Mouse (Mus musculus): ENCODE measurements at regions not wholly inside any gene's neighbourhood (a gene's known extent, or its start where the extent isn't known, plus 50 kb on each side); places are given as distances from the start of the nearest gene placed in this dataset.

- Histone ChIP-seq H3K36me3 (ENCODE audit: insufficient read depth, low read length) (no peaks in the 10 kb centered on the region), H3K9me3 (ENCODE audit: low read length) (peaks cover 13% of the 10 kb centered on the region), H3K4me3 (replicated peaks; ENCODE audit: low read length) (no peak overlapping the region), H3K27me3 (ENCODE audit: insufficient read depth, low read length) (no peaks in the 10 kb centered on the region), H3K4me1 (replicated peaks; ENCODE audit: low read depth, low read length) (no peaks in the 10 kb centered on the region; the same call in 1 of the 2 replicates)
- TF ChIP-seq NANOG (IDR thresholded peaks at IDR 0.05; ENCODE audit: borderline replicate concordance, low read length): no peak
- no peak for TF ChIP-seq CTCF (conservative IDR thresholded peaks at IDR 0.05; ENCODE audit: low read length)
- no peak for TF ChIP-seq POU5F1 (IDR thresholded peaks at IDR 0.05; ENCODE audit: borderline replicate concordance, low read length)
Measured at GRCm38 (mm10) chr3:19747361-19747760, 118.9 kb upstream of the 1700064H15Rik start.

DNA sequence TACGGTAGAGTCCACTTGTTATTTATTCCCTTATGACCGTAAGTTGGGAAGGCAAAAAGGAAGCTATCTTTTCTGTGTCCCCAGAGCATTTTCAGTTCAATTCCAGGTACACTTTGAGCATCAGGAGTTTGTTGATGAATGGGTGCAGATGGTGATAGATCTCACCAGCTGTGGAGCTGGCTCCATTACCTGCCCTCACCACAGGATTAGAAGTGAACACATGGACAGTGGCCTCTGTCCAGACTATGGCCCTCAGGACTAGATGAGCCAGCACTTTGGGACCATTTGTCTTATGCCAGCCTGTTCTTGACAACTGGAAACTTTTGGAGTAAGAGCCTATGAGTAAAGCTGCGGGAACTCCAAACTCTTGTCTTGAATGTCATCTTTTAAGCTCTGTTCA, 123.5 kb upstream of the 1700064H15Rik start:
- Histone ChIP-seq H3K9me3 (ENCODE audit: low read length) (no peaks in the 10 kb centered on the region), H3K27me3 (ENCODE audit: insufficient read depth, low read length) (no peaks in the 10 kb centered on the region), H3K4me1 (replicated peaks; ENCODE audit: low read depth, low read length) (no peaks in the 10 kb centered on the region), H3K4me3 (replicated peaks; ENCODE audit: low read length) (no peak overlapping the region), H3K36me3 (ENCODE audit: insufficient read depth, low read length) (no peaks in the 10 kb centered on the region)
- TF ChIP-seq CTCF (conservative IDR thresholded peaks at IDR 0.05; ENCODE audit: low read length) (no peak), NANOG (IDR thresholded peaks at IDR 0.05; ENCODE audit: borderline replicate concordance, low read length) (no peak), POU5F1 (IDR thresholded peaks at IDR 0.05; ENCODE audit: borderline replicate concordance, low read length) (no peak)

GRCm38 (mm10) chr3:19754011-19754410, 125.5 kb upstream of the 1700064H15Rik start:
- no peaks in the 10 kb centered on the region for H3K27me3 ChIP-seq (ENCODE audit: insufficient read depth, low read length)
- TF ChIP-seq NANOG (IDR thresholded peaks at IDR 0.05; ENCODE audit: borderline replicate concordance, low read length): no peak
- no peak for TF ChIP-seq POU5F1 (IDR thresholded peaks at IDR 0.05; ENCODE audit: borderline replicate concordance, low read length)
- no peak for TF ChIP-seq CTCF (conservative IDR thresholded peaks at IDR 0.05; ENCODE audit: low read length)
- no peaks in the 10 kb centered on the region for H3K36me3 ChIP-seq (ENCODE audit: insufficient read depth, low read length)
- no peaks in the 10 kb centered on the region for H3K9me3 ChIP-seq (ENCODE audit: low read length)
- no peak overlapping the region for H3K4me3 ChIP-seq (replicated peaks; ENCODE audit: low read length)
- H3K4me1 ChIP-seq (replicated peaks; ENCODE audit: low read depth, low read length): no peaks in the 10 kb centered on the region

DNA sequence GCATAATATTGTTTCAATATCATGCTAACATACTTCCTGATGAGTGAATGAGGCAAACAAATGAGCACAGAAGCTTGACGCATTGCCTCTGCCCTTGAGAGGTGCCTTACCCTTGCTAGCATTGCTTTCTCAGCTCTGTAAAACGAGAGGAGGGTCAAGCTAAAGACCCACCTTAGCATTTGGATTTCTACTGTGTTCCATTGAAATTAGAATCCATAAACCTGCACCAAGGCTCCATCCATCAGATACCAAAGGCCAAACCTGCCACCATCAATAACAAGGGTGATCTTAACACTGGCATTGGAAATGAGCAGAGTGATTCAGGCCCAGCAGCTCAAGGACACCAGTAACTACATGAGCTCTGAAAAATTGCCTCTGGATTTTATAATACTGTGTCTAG, 126.2 kb upstream of the 1700064H15Rik start:
- H3K4me3 ChIP-seq (replicated peaks; ENCODE audit: low read length): no peak overlapping the region
- no peaks in the 10 kb centered on the region for H3K36me3 ChIP-seq (ENCODE audit: insufficient read depth, low read length)
- H3K4me1 ChIP-seq (replicated peaks; ENCODE audit: low read depth, low read length): no peaks in the 10 kb centered on the region
- no peaks in the 10 kb centered on the region for H3K27me3 ChIP-seq (ENCODE audit: insufficient read depth, low read length)
- TF ChIP-seq POU5F1 (IDR thresholded peaks at IDR 0.05; ENCODE audit: borderline replicate concordance, low read length) (no peak), CTCF (conservative IDR thresholded peaks at IDR 0.05; ENCODE audit: low read length) (no peak), NANOG (IDR thresholded peaks at IDR 0.05; ENCODE audit: borderline replicate concordance, low read length) (no peak)
- H3K9me3 ChIP-seq (ENCODE audit: low read length): no peaks in the 10 kb centered on the region

DNA sequence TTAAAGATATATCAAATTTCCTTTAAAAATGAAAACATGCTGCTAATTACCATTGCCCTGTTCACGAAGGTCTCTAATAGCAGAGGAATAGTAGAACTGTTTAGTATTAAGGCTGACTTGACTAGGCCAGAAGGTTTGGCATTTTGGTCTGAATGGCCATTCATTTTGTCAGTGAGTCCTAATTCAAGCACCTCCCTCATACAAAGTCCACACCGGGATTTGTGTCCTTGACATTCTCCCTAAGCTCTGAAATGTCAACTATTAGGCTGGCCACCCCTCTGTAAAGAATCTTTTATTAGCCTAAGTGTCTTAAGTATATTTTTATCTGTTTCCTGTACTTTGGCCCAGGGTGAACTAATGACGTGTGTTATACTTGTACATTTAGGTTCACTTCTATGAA, 126.7 kb upstream of the 1700064H15Rik start:
- Histone ChIP-seq H3K36me3 (ENCODE audit: insufficient read depth, low read length) (no peaks in the 10 kb centered on the region), H3K4me1 (replicated peaks; ENCODE audit: low read depth, low read length) (no peaks in the 10 kb centered on the region), H3K27me3 (ENCODE audit: insufficient read depth, low read length) (no peaks in the 10 kb centered on the region), H3K4me3 (replicated peaks; ENCODE audit: low read length) (no peak overlapping the region), H3K9me3 (ENCODE audit: low read length) (no peaks in the 10 kb centered on the region)
- TF ChIP-seq POU5F1 (IDR thresholded peaks at IDR 0.05; ENCODE audit: borderline replicate concordance, low read length): no peak

DNA sequence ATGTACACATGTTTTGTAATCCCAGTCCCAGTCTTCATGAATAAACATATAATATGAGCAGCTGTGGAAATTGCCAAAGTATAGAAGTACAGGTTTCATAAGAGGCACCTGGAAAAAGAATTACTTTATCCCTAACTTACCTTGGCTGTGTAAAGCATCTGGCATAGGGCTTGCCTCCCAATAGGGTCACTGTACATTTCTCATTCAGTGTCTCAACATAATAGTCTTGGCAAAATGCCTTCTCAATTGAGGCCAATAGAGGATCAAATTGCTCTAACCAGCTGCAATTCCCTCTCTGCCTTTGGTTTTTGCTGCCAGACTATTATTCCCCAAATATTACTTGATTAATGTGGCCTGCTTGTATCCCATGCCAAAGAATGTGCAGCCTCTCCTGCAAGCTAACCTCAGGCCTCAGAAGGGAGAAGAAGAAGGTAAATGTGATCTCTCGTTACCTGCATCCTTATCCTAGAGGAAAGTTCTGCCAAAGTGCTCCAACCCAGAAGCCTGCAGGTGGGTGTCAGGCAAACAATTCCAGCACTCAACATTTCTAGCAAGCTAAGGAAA, 158.2 kb upstream of the Cp start:
- Histone ChIP-seq H3K36me3 (ENCODE audit: insufficient read depth, low read length) (no peaks in the 10 kb centered on the region), H3K4me1 (replicated peaks; ENCODE audit: low read depth, low read length) (no peaks in the 10 kb centered on the region), H3K4me3 (replicated peaks; ENCODE audit: low read length) (no peak overlapping the region), H3K27me3 (ENCODE audit: insufficient read depth, low read length) (no peaks in the 10 kb centered on the region), H3K9me3 (ENCODE audit: low read length) (peaks cover 10% of the 10 kb centered on the region; the same call in 1 of the 2 replicates)
- no peak for TF ChIP-seq CTCF (conservative IDR thresholded peaks at IDR 0.05; ENCODE audit: low read length)
- TF ChIP-seq POU5F1 (IDR thresholded peaks at IDR 0.05; ENCODE audit: borderline replicate concordance, low read length): no peak
- no peak for TF ChIP-seq NANOG (IDR thresholded peaks at IDR 0.05; ENCODE audit: borderline replicate concordance, low read length)

DNA sequence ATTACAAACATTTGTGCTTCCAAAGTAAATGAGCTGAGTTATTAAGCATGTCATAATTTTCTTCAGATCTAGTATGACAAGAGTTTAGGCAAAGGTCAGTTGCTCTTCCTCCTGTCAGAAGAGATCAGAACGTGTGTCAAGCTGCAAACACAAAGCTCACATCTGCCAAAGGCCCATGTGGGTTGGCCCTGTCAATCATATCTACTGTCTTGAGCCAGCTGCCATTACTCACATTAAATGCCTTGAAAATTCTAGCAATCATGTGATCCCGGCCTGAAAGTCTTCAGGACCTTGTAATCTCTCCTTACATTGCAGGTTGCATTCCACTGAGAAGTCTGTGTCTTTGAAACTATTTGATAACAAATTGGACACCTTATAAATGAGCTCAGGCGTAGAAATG, 146.8 kb upstream of the Cp start:
- TF ChIP-seq POU5F1 (IDR thresholded peaks at IDR 0.05; ENCODE audit: borderline replicate concordance, low read length) (no peak), NANOG (IDR thresholded peaks at IDR 0.05; ENCODE audit: borderline replicate concordance, low read length) (no peak), CTCF (conservative IDR thresholded peaks at IDR 0.05; ENCODE audit: low read length) (no peak)
- Histone ChIP-seq H3K4me1 (replicated peaks; ENCODE audit: low read depth, low read length) (no peaks in the 10 kb centered on the region), H3K36me3 (ENCODE audit: insufficient read depth, low read length) (no peaks in the 10 kb centered on the region), H3K27me3 (ENCODE audit: insufficient read depth, low read length) (no peaks in the 10 kb centered on the region), H3K9me3 (ENCODE audit: low read length) (peaks cover 44% of the 10 kb centered on the region), H3K4me3 (replicated peaks; ENCODE audit: low read length) (no peak overlapping the region)

DNA sequence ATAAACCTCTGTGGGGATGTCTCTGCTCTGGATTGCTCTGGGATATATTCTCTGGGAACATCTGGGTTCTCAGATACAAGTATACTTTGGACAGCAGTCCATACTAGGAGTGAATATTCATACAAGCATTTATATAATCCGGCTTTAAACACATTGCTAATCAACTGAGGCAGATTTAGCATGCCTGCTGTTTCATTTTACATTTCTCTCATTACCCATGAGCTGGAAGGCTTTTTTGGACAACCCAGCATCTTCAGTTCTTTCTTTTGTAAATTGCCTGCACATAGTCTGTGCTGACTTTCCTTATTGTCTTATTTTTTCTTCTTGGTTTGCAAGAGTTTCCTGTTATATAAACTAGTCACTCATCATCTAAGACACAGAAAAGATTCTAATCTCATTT, 131.9 kb upstream of the Cp start:
- Histone ChIP-seq H3K4me1 (replicated peaks; ENCODE audit: low read depth, low read length) (no peaks in the 10 kb centered on the region), H3K4me3 (replicated peaks; ENCODE audit: low read length) (no peak overlapping the region), H3K9me3 (ENCODE audit: low read length) (no peaks in the 10 kb centered on the region), H3K36me3 (ENCODE audit: insufficient read depth, low read length) (no peaks in the 10 kb centered on the region), H3K27me3 (ENCODE audit: insufficient read depth, low read length) (no peaks in the 10 kb centered on the region)
- TF ChIP-seq NANOG (IDR thresholded peaks at IDR 0.05; ENCODE audit: borderline replicate concordance, low read length) (no peak), CTCF (conservative IDR thresholded peaks at IDR 0.05; ENCODE audit: low read length) (no peak), POU5F1 (IDR thresholded peaks at IDR 0.05; ENCODE audit: borderline replicate concordance, low read length) (no peak)

DNA sequence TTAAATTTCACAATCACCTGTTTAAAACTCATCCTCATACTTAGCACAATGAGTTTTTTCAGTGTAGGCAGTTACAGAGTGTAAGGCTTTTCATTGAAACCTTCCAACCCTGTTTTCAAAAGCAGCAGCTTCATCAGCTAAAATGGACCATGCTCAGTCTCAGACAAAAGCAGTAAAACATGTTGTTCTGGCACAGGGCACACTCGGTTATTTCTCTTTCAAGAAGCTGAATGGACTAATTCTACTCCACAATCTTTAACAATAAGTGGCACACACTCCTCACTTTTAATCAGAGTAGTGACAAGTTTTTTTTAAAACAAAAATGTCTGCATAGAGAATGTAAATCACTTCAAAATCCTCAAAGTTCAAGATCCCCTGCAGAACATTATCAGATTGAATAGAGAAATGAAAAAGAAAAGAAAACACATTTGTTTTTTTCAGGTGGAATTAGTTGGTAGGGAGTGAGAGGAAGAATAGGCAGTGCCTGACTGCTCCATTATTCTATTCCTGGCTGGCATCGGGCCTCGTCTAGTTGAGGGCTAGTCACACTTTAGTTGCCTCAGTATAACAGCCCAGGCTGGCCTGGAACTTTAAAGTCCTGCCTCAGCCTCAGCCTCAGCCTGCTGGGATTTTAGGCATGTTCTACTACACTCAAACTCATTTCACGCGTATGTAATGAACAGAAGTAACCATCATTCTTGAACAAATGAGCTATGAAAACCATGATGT, 128.2 kb upstream of the Cp start:
- Histone ChIP-seq H3K36me3 (ENCODE audit: insufficient read depth, low read length) (no peaks in the 10 kb centered on the region), H3K4me3 (replicated peaks; ENCODE audit: low read length) (no peak overlapping the region), H3K27me3 (ENCODE audit: insufficient read depth, low read length) (no peaks in the 10 kb centered on the region), H3K9me3 (ENCODE audit: low read length) (no peaks in the 10 kb centered on the region), H3K4me1 (replicated peaks; ENCODE audit: low read depth, low read length) (no peaks in the 10 kb centered on the region)
- no peak for TF ChIP-seq CTCF (conservative IDR thresholded peaks at IDR 0.05; ENCODE audit: low read length)
- TF ChIP-seq POU5F1 (IDR thresholded peaks at IDR 0.05; ENCODE audit: borderline replicate concordance, low read length): no peak
- no peak for TF ChIP-seq NANOG (IDR thresholded peaks at IDR 0.05; ENCODE audit: borderline replicate concordance, low read length)
